26 mouse cellular contexts compared by ENCODE assay signal in the genomic region with DNA sequence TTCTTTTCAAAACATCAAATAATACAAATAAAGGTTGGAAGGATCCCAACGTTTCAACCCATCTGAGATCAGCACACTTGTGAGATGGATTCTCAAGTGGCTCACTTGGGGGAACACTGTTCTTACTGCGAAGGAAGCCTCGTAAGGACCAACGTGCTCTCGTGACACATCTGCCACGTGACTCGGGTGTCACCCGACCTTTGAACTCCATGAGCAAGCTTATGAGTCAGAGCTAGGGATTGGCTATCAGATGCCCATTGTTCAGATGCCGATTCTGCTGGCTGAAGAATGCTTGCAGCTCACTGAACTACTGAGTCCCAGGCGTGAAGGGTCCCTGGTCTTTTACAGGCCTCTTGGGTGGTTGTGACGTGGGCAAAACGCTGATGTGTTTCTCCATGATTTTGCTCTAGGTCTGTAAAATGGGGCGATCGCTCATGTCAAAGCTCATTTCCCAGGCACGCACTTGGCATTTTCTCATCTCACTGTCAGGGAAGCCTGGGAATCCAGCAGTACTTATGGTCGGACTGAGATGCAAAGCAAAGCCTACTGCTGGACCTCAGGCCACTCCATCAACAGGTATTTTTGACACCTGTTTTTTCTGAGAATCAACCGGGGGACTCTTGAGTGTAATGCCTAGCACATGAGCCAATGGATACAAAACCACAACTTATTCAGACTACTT. TPM values are rescaled to one million over a fixed set of nuclear protein-coding genes. Genes with fewer than 3 reads are reported as not detected.
DNase-seq lines count a peak whose midpoint lies in the region; ATAC-seq and TF ChIP-seq lines count a peak whose summit lies in the region.
"Had no signal": no experiment of that assay in that cellular context is flagged by ENCODE, and none has a peak within 500 bp of the region (broad histone marks: within the 10 kb centered on the region; RNA-seq: fewer than 3 reads in every experiment).

No protein-coding gene starts in this region.

- H3K4me2 ChIP-seq in liver, embryonic 11.5 days, result no peak overlapping the region
- H3K4me2 ChIP-seq: embryonic facial prominence, embryonic 13.5 days; forebrain, embryonic 12.5 days; forebrain, embryonic 15.5 days; heart, embryonic 12.5 days; heart, embryonic 15.5 days; hindbrain, embryonic 12.5 days; hindbrain, embryonic 15.5 days had no signal

- no peak for TF ChIP-seq CTCF in liver, adult 2 months (IDR thresholded peaks at IDR 0.05; ENCODE audit: low read depth, low read length)
- TF ChIP-seq CTCF in small intestine, adult 2 months (IDR thresholded peaks at IDR 0.05; ENCODE audit: extremely low read depth, insufficient read length, insufficient replicate concordance, low read depth, low read length), result no peak

- no peak overlapping the region for H3K4me3 ChIP-seq in liver, adult 2 months (ENCODE audit: insufficient read depth, low read depth, low read length)
- no peak overlapping the region for H3K4me3 ChIP-seq in liver, embryonic 11.5 days (ENCODE audit: low read depth, low read length)
- H3K4me3 ChIP-seq in small intestine, adult 2 months (ENCODE audit: low read depth, low read length), result no peak overlapping the region
- H3K4me3 ChIP-seq: embryonic facial prominence, embryonic 10.5 days; embryonic facial prominence, embryonic 13.5 days; erythroblast, embryonic 14.5 days; forebrain, embryonic 12.5 days; forebrain, embryonic 15.5 days; heart, embryonic 12.5 days; heart, embryonic 15.5 days; hindbrain, embryonic 12.5 days; hindbrain, embryonic 15.5 days had no signal

- DNase-seq in liver, adult 2 months (ENCODE audit: extremely low read depth, low read depth, low spot score), result peak; percentile 45
- DNase-seq in liver, embryonic 11.5 days (ENCODE audit: low spot score), result no peak
- DNase-seq in 416B (ENCODE audit: low read depth), result peak; percentile 28
- DNase-seq in NIH3T3 (ENCODE audit: low read depth), result peak; percentile 40
- no peak for DNase-seq in retina, postnatal 1 day
- DNase-seq in kidney, postnatal 10 days, result no peak
- no peak for DNase-seq in lung, postnatal 25 days (ENCODE audit: low spot score)
- DNase-seq: adrenal gland, postnatal 10 days; adrenal gland, postnatal 36 days; cerebellum, adult 8-10 months; cerebellum, postnatal 10 days; cerebellum, postnatal 36 days; embryo, embryonic 11 days; gastrocnemius, postnatal 36 days; heart, postnatal 14 days had no signal

- no peak for TF ChIP-seq POLR2A in liver, adult 2 months (IDR thresholded peaks at IDR 0.05; ENCODE audit: extremely low read depth, insufficient read depth, low read length)
- no peak for TF ChIP-seq POLR2A in small intestine, adult 2 months (IDR thresholded peaks at IDR 0.05; ENCODE audit: low read depth, low read length)

- no peaks in the 10 kb centered on the region for H3K36me3 ChIP-seq in liver, adult 2 months (ENCODE audit: control insufficient read depth, insufficient read depth, low read length)
- no peaks in the 10 kb centered on the region for H3K36me3 ChIP-seq in liver, embryonic 11.5 days (ENCODE audit: control insufficient read depth, insufficient read depth, low read length)
- H3K36me3 ChIP-seq in small intestine, adult 2 months (ENCODE audit: control insufficient read depth, insufficient read depth, low read length), result no peaks in the 10 kb centered on the region
- H3K36me3 ChIP-seq: embryonic facial prominence, embryonic 10.5 days; embryonic facial prominence, embryonic 13.5 days; forebrain, embryonic 12.5 days; forebrain, embryonic 15.5 days; heart, embryonic 12.5 days; heart, embryonic 15.5 days; hindbrain, embryonic 12.5 days; hindbrain, embryonic 15.5 days had no signal

- no peaks in the 10 kb centered on the region for H3K27me3 ChIP-seq in liver, adult 2 months (ENCODE audit: control insufficient read depth, insufficient read depth, low read length)
- no peaks in the 10 kb centered on the region for H3K27me3 ChIP-seq in liver, embryonic 11.5 days (replicated peaks; ENCODE audit: control insufficient read depth, insufficient read depth, low read length)
- H3K27me3 ChIP-seq in small intestine, adult 2 months (ENCODE audit: control insufficient read depth, insufficient read depth, low read length), result no peaks in the 10 kb centered on the region
- H3K27me3 ChIP-seq: embryonic facial prominence, embryonic 13.5 days; forebrain, embryonic 12.5 days; forebrain, embryonic 15.5 days; heart, embryonic 12.5 days; heart, embryonic 15.5 days; hindbrain, embryonic 12.5 days; hindbrain, embryonic 15.5 days had no signal

- H3K4me1 ChIP-seq in liver, adult 2 months (ENCODE audit: control insufficient read depth, insufficient read depth, low read length), result peaks cover 3% of the 10 kb centered on the region; the same call in 1 of the 2 replicates
- H3K4me1 ChIP-seq in liver, embryonic 11.5 days (replicated peaks; ENCODE audit: control insufficient read depth, insufficient read depth, low read length), result peaks cover 5% of the 10 kb centered on the region
- peaks cover 19% of the 10 kb centered on the region; the same call in 1 of the 2 replicates for H3K4me1 ChIP-seq in small intestine, adult 2 months (ENCODE audit: control insufficient read depth, insufficient read depth, insufficient read length, low read length)
- H3K4me1 ChIP-seq: embryonic facial prominence, embryonic 13.5 days; forebrain, embryonic 12.5 days; forebrain, embryonic 15.5 days; hindbrain, embryonic 12.5 days; hindbrain, embryonic 15.5 days had no signal

- 0 out of 2 replicates have a peak, but pooled peaks cover 3% of the 10 kb centered on the region for H3K9me3 ChIP-seq in liver, embryonic 11.5 days (ENCODE audit: control insufficient read depth, low read length)
- H3K9me3 ChIP-seq: forebrain, embryonic 15.5 days; heart, embryonic 15.5 days; hindbrain, embryonic 15.5 days had no signal

- H3K79me2 ChIP-seq in liver, adult 2 months (ENCODE audit: control insufficient read depth, insufficient read depth, low read length), result no peaks in the 10 kb centered on the region

- no peak for ATAC-seq in liver, embryonic 11.5 days (replicated peaks; ENCODE audit: low FRiP score)
- ATAC-seq: forebrain, embryonic 15.5 days; intestine, postnatal 0 days had no signal

- no peak overlapping the region for H3K27ac ChIP-seq in liver, adult 2 months (replicated peaks; ENCODE audit: insufficient read depth, low read depth, low read length)
- no peak overlapping the region for H3K27ac ChIP-seq in liver, embryonic 11.5 days (ENCODE audit: low read depth, low read length)
- H3K27ac ChIP-seq in small intestine, adult 2 months (ENCODE audit: insufficient read depth, low read depth, low read length), result peak overlapping the region; percentile 50; the same call in 1 of the 2 replicates
- H3K27ac ChIP-seq: embryonic facial prominence, embryonic 10.5 days; embryonic facial prominence, embryonic 13.5 days; forebrain, embryonic 12.5 days; forebrain, embryonic 15.5 days; heart, embryonic 15.5 days; hindbrain, embryonic 12.5 days; hindbrain, embryonic 15.5 days had no signal

- no peak overlapping the region for H3K9ac ChIP-seq in liver, adult 2 months (ENCODE audit: low read depth, low read length)
- H3K9ac ChIP-seq in liver, embryonic 11.5 days (ENCODE audit: low read depth, low read length), result no peak overlapping the region
- H3K9ac ChIP-seq: embryonic facial prominence, embryonic 13.5 days; forebrain, embryonic 12.5 days; forebrain, embryonic 15.5 days; heart, embryonic 12.5 days; heart, embryonic 15.5 days; hindbrain, embryonic 12.5 days; hindbrain, embryonic 15.5 days had no signal

- WGBS in liver, adult 2 months, result 72% methylated on average over 17 of the region's 17 CpGs
- 78% methylated on average over 17 of the region's 17 CpGs for WGBS in liver, embryonic 11.5 days
- 57% methylated on average over 17 of the region's 17 CpGs for WGBS in small intestine, adult 2 months

RNA-seq across cellular contexts. Expression of a gene that starts 50.2 kb away (rescaled TPM):
- 10.1 and 12.6 TPM in 2 replicates for total RNA-seq in liver, adult 2 months (2014; rRNA removed)
- polyA plus RNA-seq in liver, adult 2 months (2012; rRNA removed), result 8.6 and 9.3 TPM in 2 replicates
- polyA plus RNA-seq in liver, embryonic 11.5 days (2014; fragmentation: Nextera tagmentation; extraction: Ambion mirVana), result 51.3 and 58.2 TPM in 2 replicates
- polyA plus RNA-seq in small intestine, adult 2 months (2012; rRNA removed), result 20.4 and 35.4 TPM in 2 replicates

Comparison
In these comparisons a context has a peak if more than half of its experiments do, and no peak if none do; other contexts are left out.
1. DNase-seq: peak in liver, adult 2 months (single experiment), 416B (single experiment) and NIH3T3 (single experiment); none in liver, embryonic 11.5 days (single experiment), retina, postnatal 1 day (single experiment), kidney, postnatal 10 days (single experiment) and lung, postnatal 25 days (single experiment).